Mouse (Mus musculus): Measurements from ENCODE around the gene Myh9. TPM values are rescaled to one million over a fixed set of nuclear protein-coding genes. Genes with fewer than 3 reads are reported as not detected.
A peak's percentile ranks its signal among the peaks of the same experiment; 100 is the strongest.

Gene Myh9
- polyA plus RNA-seq, 1 experiment from 2014 or later = 55.4 TPM

- peak; percentile 92 for ATAC-seq (ENCODE audit: low FRiP score, low TSS enrichment)
- Histone ChIP-seq H3K4me1 (ENCODE audit: insufficient read depth, low read length) (peaks cover 37% of the 10 kb centered on the region), H3K9me3 (ENCODE audit: low read length) (no peaks in the 10 kb centered on the region), H3K27me3 (ENCODE audit: insufficient read depth, low read length) (no peaks in the 10 kb centered on the region), H3K36me3 (ENCODE audit: insufficient read depth, low read length) (no peaks in the 10 kb centered on the region), H3K4me2 (replicated peaks; ENCODE audit: low read depth, low read length) (peak overlapping the region; percentile 40), H3K27ac (ENCODE audit: low read length) (peak overlapping the region; percentile 98), H3K4me3 (ENCODE audit: low read length) (0 out of 2 replicates have a peak overlapping the region, but pooled peaks have one; percentile 3), H3K9ac (replicated peaks; ENCODE audit: low read length) (peak overlapping the region; percentile 59)
- 8% methylated on average over 14 of the region's 17 CpGs for WGBS
Observed at GRCm38 (mm10) chr15:77882797-77883696, 41.1 kb upstream of the Myh9 start.

GRCm38 (mm10) chr15:77882297-77882696, 40.3 kb upstream of the Myh9 start:
- H3K9me3 ChIP-seq (ENCODE audit: low read length) = no peaks in the 10 kb centered on the region
- 40% methylated on average over 6 of the region's 6 CpGs for WGBS
- no peak for ATAC-seq (ENCODE audit: low FRiP score, low TSS enrichment)
- no peak overlapping the region for H3K4me3 ChIP-seq (ENCODE audit: low read length)
- peak overlapping the region; percentile 98 for H3K27ac ChIP-seq (ENCODE audit: low read length)
- H3K4me2 ChIP-seq (replicated peaks; ENCODE audit: low read depth, low read length) = peak overlapping the region; percentile 40; the same call in 1 of the 2 replicates
- H3K9ac ChIP-seq (replicated peaks; ENCODE audit: low read length) = no peak overlapping the region; the same call in 1 of the 2 replicates
- peaks cover 36% of the 10 kb centered on the region for H3K4me1 ChIP-seq (ENCODE audit: insufficient read depth, low read length)
- H3K27me3 ChIP-seq (ENCODE audit: insufficient read depth, low read length) = no peaks in the 10 kb centered on the region
- H3K36me3 ChIP-seq (ENCODE audit: insufficient read depth, low read length) = no peaks in the 10 kb centered on the region

- Histone ChIP-seq H3K4me1 (ENCODE audit: insufficient read depth, low read length) (peaks cover 31% of the 10 kb centered on the region), H3K4me2 (replicated peaks; ENCODE audit: low read depth, low read length) (no peak overlapping the region), H3K36me3 (ENCODE audit: insufficient read depth, low read length) (no peaks in the 10 kb centered on the region), H3K27me3 (ENCODE audit: insufficient read depth, low read length) (no peaks in the 10 kb centered on the region), H3K9me3 (ENCODE audit: low read length) (no peaks in the 10 kb centered on the region), H3K4me3 (ENCODE audit: low read length) (no peak overlapping the region), H3K27ac (ENCODE audit: low read length) (peak overlapping the region; percentile 98), H3K9ac (replicated peaks; ENCODE audit: low read length) (no peak overlapping the region; the same call in 1 of the 2 replicates)
- no peak for ATAC-seq (ENCODE audit: low FRiP score, low TSS enrichment)
- whole genome bisulfite sequencing = 19% methylated on average over 5 of the region's 5 CpGs
Observed at GRCm38 (mm10) chr15:77881698-77882097, 39.7 kb upstream of the Myh9 start.

- no peak overlapping the region for H3K4me3 ChIP-seq (ENCODE audit: low read length)
- H3K9me3 ChIP-seq (ENCODE audit: low read length) = no peaks in the 10 kb centered on the region
- no peak for ATAC-seq (ENCODE audit: low FRiP score, low TSS enrichment)
- H3K27me3 ChIP-seq (ENCODE audit: insufficient read depth, low read length) = no peaks in the 10 kb centered on the region
- H3K36me3 ChIP-seq (ENCODE audit: insufficient read depth, low read length) = no peaks in the 10 kb centered on the region
- peaks cover 25% of the 10 kb centered on the region for H3K4me1 ChIP-seq (ENCODE audit: insufficient read depth, low read length)
- no peak overlapping the region for H3K9ac ChIP-seq (replicated peaks; ENCODE audit: low read length)
- no peak overlapping the region for H3K27ac ChIP-seq (ENCODE audit: low read length)
- 86% methylated on average over 5 of the region's 5 CpGs for WGBS
- no peak overlapping the region for H3K4me2 ChIP-seq (replicated peaks; ENCODE audit: low read depth, low read length)
Observed at GRCm38 (mm10) chr15:77880738-77881137, 38.8 kb upstream of the Myh9 start.

GRCm38 (mm10) chr15:77879756-77880155, 37.8 kb upstream of the Myh9 start:
- no peak overlapping the region for H3K9ac ChIP-seq (replicated peaks; ENCODE audit: low read length)
- no peaks in the 10 kb centered on the region for H3K27me3 ChIP-seq (ENCODE audit: insufficient read depth, low read length)
- ATAC-seq (ENCODE audit: low FRiP score, low TSS enrichment) = no peak
- WGBS = 91% methylated on average over 3 of the region's 3 CpGs
- no peak overlapping the region for H3K4me2 ChIP-seq (replicated peaks; ENCODE audit: low read depth, low read length)
- no peak overlapping the region for H3K4me3 ChIP-seq (ENCODE audit: low read length)
- peaks cover 25% of the 10 kb centered on the region for H3K4me1 ChIP-seq (ENCODE audit: insufficient read depth, low read length)
- H3K36me3 ChIP-seq (ENCODE audit: insufficient read depth, low read length) = no peaks in the 10 kb centered on the region
- no peak overlapping the region for H3K27ac ChIP-seq (ENCODE audit: low read length)
- no peaks in the 10 kb centered on the region for H3K9me3 ChIP-seq (ENCODE audit: low read length)

- no peak overlapping the region for H3K4me2 ChIP-seq (replicated peaks; ENCODE audit: low read depth, low read length)
- 74% methylated on average over 2 of the region's 2 CpGs for WGBS
- H3K36me3 ChIP-seq (ENCODE audit: insufficient read depth, low read length) = no peaks in the 10 kb centered on the region
- ATAC-seq (ENCODE audit: low FRiP score, low TSS enrichment) = no peak
- H3K27me3 ChIP-seq (ENCODE audit: insufficient read depth, low read length) = no peaks in the 10 kb centered on the region
- no peak overlapping the region for H3K27ac ChIP-seq (ENCODE audit: low read length)
- H3K4me3 ChIP-seq (ENCODE audit: low read length) = no peak overlapping the region
- peaks cover 17% of the 10 kb centered on the region for H3K4me1 ChIP-seq (ENCODE audit: insufficient read depth, low read length)
- H3K9me3 ChIP-seq (ENCODE audit: low read length) = no peaks in the 10 kb centered on the region
- H3K9ac ChIP-seq (replicated peaks; ENCODE audit: low read length) = no peak overlapping the region
Observed at GRCm38 (mm10) chr15:77877209-77877608, 35.2 kb upstream of the Myh9 start.

DNA sequence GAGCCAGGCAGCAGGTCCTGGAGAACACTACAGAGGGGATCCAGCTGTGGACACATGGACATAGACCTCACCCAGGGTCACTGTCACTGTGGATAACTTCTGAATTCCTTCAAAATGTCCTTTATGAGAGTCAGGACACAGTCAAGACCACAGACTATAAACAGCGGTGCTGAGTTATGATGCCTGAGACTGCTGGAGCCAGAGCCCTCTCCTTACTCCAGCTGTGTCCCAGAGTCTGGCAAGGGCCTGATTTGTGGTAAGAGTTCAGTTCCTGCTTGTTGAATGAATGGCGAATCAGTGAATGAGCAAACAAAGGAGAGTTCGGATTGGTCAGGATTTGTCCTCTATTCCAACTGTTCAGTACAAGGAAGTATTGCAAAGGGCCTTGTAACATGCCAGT, 34.7 kb upstream of the Myh9 start:
- 59% methylated on average over 3 of the region's 3 CpGs for WGBS
- ATAC-seq (ENCODE audit: low FRiP score, low TSS enrichment) = peak; percentile 76
- H3K9me3 ChIP-seq (ENCODE audit: low read length) = no peaks in the 10 kb centered on the region

DNA sequence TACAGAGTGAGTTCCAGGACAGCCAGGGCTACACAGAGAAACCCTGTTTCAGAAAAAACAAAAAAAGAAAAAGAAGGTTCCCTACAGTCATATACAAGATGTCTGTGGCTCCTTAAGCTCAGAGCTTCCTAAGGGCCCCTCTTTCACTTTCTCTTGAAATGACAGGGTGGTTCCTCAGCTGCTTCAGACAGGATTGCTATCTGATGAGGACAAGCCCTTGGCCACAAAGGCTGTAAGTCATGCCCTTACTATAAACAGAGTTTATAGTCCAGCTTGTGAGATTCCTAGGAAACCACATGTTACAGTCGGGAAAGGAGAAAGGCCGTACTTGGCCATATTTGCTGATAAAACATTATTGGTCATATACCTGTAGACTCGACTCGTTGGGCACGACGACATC, 34.0 kb upstream of the Myh9 start:
- 0 out of 2 replicates have a peak overlapping the region, but pooled peaks have one; percentile 10 for H3K27ac ChIP-seq (ENCODE audit: low read length)
- peaks cover 10% of the 10 kb centered on the region for H3K4me1 ChIP-seq (ENCODE audit: insufficient read depth, low read length)
- no peak overlapping the region for H3K9ac ChIP-seq (replicated peaks; ENCODE audit: low read length)
- no peaks in the 10 kb centered on the region for H3K27me3 ChIP-seq (ENCODE audit: insufficient read depth, low read length)
- no peaks in the 10 kb centered on the region for H3K9me3 ChIP-seq (ENCODE audit: low read length)
- H3K4me3 ChIP-seq (ENCODE audit: low read length) = no peak overlapping the region
- H3K36me3 ChIP-seq (ENCODE audit: insufficient read depth, low read length) = no peaks in the 10 kb centered on the region
- no peak overlapping the region for H3K4me2 ChIP-seq (replicated peaks; ENCODE audit: low read depth, low read length)
- whole genome bisulfite sequencing = 85% methylated on average over 6 of the region's 6 CpGs
- ATAC-seq (ENCODE audit: low FRiP score, low TSS enrichment) = no peak

More for the DNA sequence above, 34.7 kb upstream of the Myh9 start:
- no peaks in the 10 kb centered on the region for H3K36me3 ChIP-seq (ENCODE audit: insufficient read depth, low read length)
- no peak overlapping the region for H3K9ac ChIP-seq (replicated peaks; ENCODE audit: low read length)
- H3K4me3 ChIP-seq (ENCODE audit: low read length) = no peak overlapping the region
- H3K27me3 ChIP-seq (ENCODE audit: insufficient read depth, low read length) = no peaks in the 10 kb centered on the region
- no peak overlapping the region for H3K4me2 ChIP-seq (replicated peaks; ENCODE audit: low read depth, low read length)
- 0 out of 2 replicates have a peak overlapping the region, but pooled peaks have one; percentile 10 for H3K27ac ChIP-seq (ENCODE audit: low read length)
- peaks cover 12% of the 10 kb centered on the region for H3K4me1 ChIP-seq (ENCODE audit: insufficient read depth, low read length)

- Histone ChIP-seq H3K4me1 (ENCODE audit: insufficient read depth, low read length) (peaks cover 10% of the 10 kb centered on the region), H3K9me3 (ENCODE audit: low read length) (no peaks in the 10 kb centered on the region), H3K27me3 (ENCODE audit: insufficient read depth, low read length) (no peaks in the 10 kb centered on the region), H3K27ac (ENCODE audit: low read length) (no peak overlapping the region), H3K4me3 (ENCODE audit: low read length) (no peak overlapping the region), H3K9ac (replicated peaks; ENCODE audit: low read length) (no peak overlapping the region), H3K4me2 (replicated peaks; ENCODE audit: low read depth, low read length) (no peak overlapping the region), H3K36me3 (ENCODE audit: insufficient read depth, low read length) (no peaks in the 10 kb centered on the region)
- no peak for ATAC-seq (ENCODE audit: low FRiP score, low TSS enrichment)
- WGBS = 91% methylated on average over 9 of the region's 9 CpGs
Observed at GRCm38 (mm10) chr15:77874807-77875206, 32.8 kb upstream of the Myh9 start.

DNA sequence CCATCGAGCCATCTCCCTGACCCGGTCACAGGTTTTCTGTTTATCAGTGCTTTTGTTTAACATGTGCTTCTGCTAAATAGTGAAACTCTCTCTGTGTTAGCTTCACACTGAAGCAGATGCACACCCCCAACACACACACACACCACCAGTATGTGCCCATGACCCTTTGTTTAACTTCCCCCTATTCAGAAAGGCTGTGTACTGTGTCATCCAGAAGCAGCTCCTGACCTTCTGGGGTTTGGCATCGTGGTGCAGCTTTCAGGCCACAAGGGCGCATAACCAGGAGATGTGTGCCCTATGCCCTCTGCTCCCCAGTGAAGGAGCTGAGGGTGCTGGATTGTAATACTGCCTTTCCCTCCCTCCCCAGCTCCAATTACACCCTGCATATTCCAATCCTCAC, 32.3 kb upstream of the Myh9 start:
- Histone ChIP-seq H3K36me3 (ENCODE audit: insufficient read depth, low read length) (no peaks in the 10 kb centered on the region), H3K27me3 (ENCODE audit: insufficient read depth, low read length) (no peaks in the 10 kb centered on the region), H3K4me2 (replicated peaks; ENCODE audit: low read depth, low read length) (no peak overlapping the region), H3K27ac (ENCODE audit: low read length) (peak overlapping the region; percentile 66; the same call in 1 of the 2 replicates), H3K9ac (replicated peaks; ENCODE audit: low read length) (no peak overlapping the region), H3K9me3 (ENCODE audit: low read length) (no peaks in the 10 kb centered on the region), H3K4me3 (ENCODE audit: low read length) (no peak overlapping the region), H3K4me1 (ENCODE audit: insufficient read depth, low read length) (peaks cover 10% of the 10 kb centered on the region)
- ATAC-seq (ENCODE audit: low FRiP score, low TSS enrichment) = no peak
- WGBS = 48% methylated on average over 4 of the region's 4 CpGs
